Mouse (Mus musculus) granulocyte monocyte progenitor cell, adult 5-6 weeks (primary cell): Measurements from ENCODE around the gene Fetub. TPM values are rescaled to one million over a fixed set of nuclear protein-coding genes. Genes with fewer than 3 reads are reported as not detected.

Source experiments
- ATAC-seq: replicated peaks from 2 replicates; pipeline ENCODE4 v1.8.0; 2016; ENCODE audit warnings: mild to moderate bottlenecking, moderate TSS enrichment, inconsistent platforms; ENCODE audit not compliant: poor library complexity, severe bottlenecking
- total RNA-seq, 2 experiments: library from RNA; stranded (forward) in 1 of 2; stranded (reverse) in 1 of 2; fragments of 200-712, 200-1000 nt in 1 of 2; fragments of >200 nt in 1 of 2; fragmentation: Nextera tagmentation in 1 of 2; gene quantifications; 2 replicates each; pipeline ENCODE4 v1.2.3; 2014 to 2017

Gene Fetub
- total RNA-seq, 2 experiments from 2014 or later, result not detected

- ATAC-seq, result no peak
Measured at GRCm38 (mm10) chr16:22961073-22961472, 42.9 kb downstream of the Fetub start.

- ATAC-seq, result no peak
Measured at GRCm38 (mm10) chr16:22962256-22962655, 44.1 kb downstream of the Fetub start.

GRCm38 (mm10) chr16:22963293-22963692 is 45.2 kb downstream of the Fetub start:
- no peak for ATAC-seq

- no peak for ATAC-seq
Measured at GRCm38 (mm10) chr16:22967383-22968030, 49.4 kb downstream of the Fetub start.

Other genes with a start within 250 kb of the Fetub start
- not detected in 2 replicates for gene Crygs, start 106.8 kb upstream of the Fetub start, total RNA-seq (2014; fragmentation: Nextera tagmentation)
- not detected in 2 replicates for gene Crygs, start 106.8 kb upstream of the Fetub start, total RNA-seq (2017)
- 18.8 and 32.9 TPM in 2 replicates for gene Tbccd1, start 60.7 kb upstream of the Fetub start, total RNA-seq (2014; fragmentation: Nextera tagmentation)
- 22.1 and 27.1 TPM in 2 replicates for gene Tbccd1, start 60.7 kb upstream of the Fetub start, total RNA-seq (2017)
- gene Dnajb11, start 60.5 kb upstream of the Fetub start, total RNA-seq (2014; fragmentation: Nextera tagmentation), result 85.9 and 112 TPM in 2 replicates
- gene Dnajb11, start 60.5 kb upstream of the Fetub start, total RNA-seq (2017), result 187 and 220 TPM in 2 replicates
- not detected in 2 replicates for gene Ahsg, start 27.1 kb upstream of the Fetub start, total RNA-seq (2014; fragmentation: Nextera tagmentation)
- not detected in 2 replicates for gene Ahsg, start 27.1 kb upstream of the Fetub start, total RNA-seq (2017)
- gene Hrg, start 32.7 kb downstream of the Fetub start, total RNA-seq (2014; fragmentation: Nextera tagmentation), result not detected in 2 replicates
- gene Hrg, start 32.7 kb downstream of the Fetub start, total RNA-seq (2017), result not detected in 2 replicates
- gene Kng2, start 111.1 kb downstream of the Fetub start, total RNA-seq (2014; fragmentation: Nextera tagmentation), result not detected in 2 replicates
- not detected in 2 replicates for gene Kng2, start 111.1 kb downstream of the Fetub start, total RNA-seq (2017)
- gene Kng1, start 139.5 kb downstream of the Fetub start, total RNA-seq (2014; fragmentation: Nextera tagmentation), result not detected in 2 replicates
- gene Kng1, start 139.5 kb downstream of the Fetub start, total RNA-seq (2017), result not detected in 2 replicates
- gene Eif4a2, start 189.1 kb downstream of the Fetub start, total RNA-seq (2014; fragmentation: Nextera tagmentation), result 322 and 433 TPM in 2 replicates
- 678 and 830 TPM in 2 replicates for gene Eif4a2, start 189.1 kb downstream of the Fetub start, total RNA-seq (2017)
- 100.0 and 117 TPM in 2 replicates for gene Rfc4, start 209.4 kb downstream of the Fetub start, total RNA-seq (2014; fragmentation: Nextera tagmentation)
- 78.2 and 92.9 TPM in 2 replicates for gene Rfc4, start 209.4 kb downstream of the Fetub start, total RNA-seq (2017)
- not detected in 2 replicates for gene Adipoq, start 228.2 kb downstream of the Fetub start, total RNA-seq (2014; fragmentation: Nextera tagmentation)
- gene Adipoq, start 228.2 kb downstream of the Fetub start, total RNA-seq (2017), result 0.15 TPM in 1 of 2 replicates, not detected in the other